Mouse (Mus musculus) layer of hippocampus, adult 2 months (tissue): Measurements from ENCODE around the gene Wdr48. TPM values are rescaled to one million over a fixed set of nuclear protein-coding genes. Genes with fewer than 3 reads are reported as not detected.

Experiments used
- DNase-seq, 2 experiments: peaks; one replicate each; pipeline ENCODE4 v3.0.0; 2022; ENCODE audit warnings: low spot score in 2 of 2
- H3K27ac ChIP-seq: fragments of 200-600 bp; 2 replicates; pipeline ENCODE4 v1.8.1; 2022
- H3K4me3 ChIP-seq: fragments of 200-600 bp; 2 replicates; pipeline ENCODE4 v1.8.1; 2022; ENCODE audit warnings: mild to moderate bottlenecking
- CTCF ChIP-seq: fragments of 200-600 bp; conservative IDR thresholded peaks from 2 replicates; pipeline ENCODE4 v1.8.1; 2022; ENCODE audit warnings: antibody characterized with exemption, mild to moderate bottlenecking, moderate library complexity
- total RNA-seq, 2 experiments: library from RNA; stranded (reverse); gene quantifications; 2 replicates each; pipeline ENCODE4 v1.2.3; 2021

Gene Wdr48
- total RNA-seq, 2 experiments from 2014 or later: 76.5 to 84.9 TPM

GRCm38 (mm10) chr9:119937005-119937773 is 42.5 kb downstream of the Wdr48 start, which contains the start of the genes Gorasp1 and Ttc21a:
TSS of gene Gorasp1 (minus strand) at chr9:119937565.
TSS of gene Ttc21a (plus strand) at chr9:119937606.
- peak; percentile 91 to 93 for DNase-seq
- peak within 1 kb of the TSS; percentile 96 for H3K4me3 ChIP-seq
- peak within 1 kb of the TSS; percentile 91 for H3K27ac ChIP-seq
- TF ChIP-seq CTCF: no peak

GRCm38 (mm10) chr9:119938496-119938895 is 43.8 kb downstream of the Wdr48 start:
- no peak for DNase-seq
- no peak overlapping the region for H3K27ac ChIP-seq
- no peak overlapping the region for H3K4me3 ChIP-seq
- no peak for TF ChIP-seq CTCF

- DNase-seq: no peak
- TF ChIP-seq CTCF: no peak
Observed at GRCm38 (mm10) chr9:119939646-119940045, 45.0 kb downstream of the Wdr48 start.

GRCm38 (mm10) chr9:119941407-119941806 is 46.7 kb downstream of the Wdr48 start:
- TF ChIP-seq CTCF: no peak

More at GRCm38 (mm10) chr9:119939646-119940045, 45.0 kb downstream of the Wdr48 start:
- Histone ChIP-seq H3K27ac (no peak overlapping the region), H3K4me3 (no peak overlapping the region)

GRCm38 (mm10) chr9:119941861-119942260 is 47.2 kb downstream of the Wdr48 start:
- no peak overlapping the region for H3K4me3 ChIP-seq

More at GRCm38 (mm10) chr9:119941407-119941806, 46.7 kb downstream of the Wdr48 start:
- no peak overlapping the region for H3K4me3 ChIP-seq
- no peak for DNase-seq
- H3K27ac ChIP-seq: no peak overlapping the region

GRCm38 (mm10) chr9:119943326-119943725 is 48.6 kb downstream of the Wdr48 start:
- Histone ChIP-seq H3K27ac (no peak overlapping the region), H3K4me3 (no peak overlapping the region)
- no peak for DNase-seq
- no peak for TF ChIP-seq CTCF

More at GRCm38 (mm10) chr9:119941861-119942260, 47.2 kb downstream of the Wdr48 start:
- no peak for TF ChIP-seq CTCF
- H3K27ac ChIP-seq: no peak overlapping the region
- DNase-seq: no peak

- peak; percentile 73 for TF ChIP-seq CTCF
- no peak for DNase-seq
- H3K4me3 ChIP-seq: no peak overlapping the region
- no peak overlapping the region for H3K27ac ChIP-seq
Observed at GRCm38 (mm10) chr9:119945173-119945900, 50.7 kb downstream of the Wdr48 start.

GRCm38 (mm10) chr9:119948804-119949203 is 54.1 kb downstream of the Wdr48 start:
- Histone ChIP-seq H3K27ac (no peak overlapping the region), H3K4me3 (no peak overlapping the region)
- no peak for DNase-seq
- TF ChIP-seq CTCF: no peak

DNA sequence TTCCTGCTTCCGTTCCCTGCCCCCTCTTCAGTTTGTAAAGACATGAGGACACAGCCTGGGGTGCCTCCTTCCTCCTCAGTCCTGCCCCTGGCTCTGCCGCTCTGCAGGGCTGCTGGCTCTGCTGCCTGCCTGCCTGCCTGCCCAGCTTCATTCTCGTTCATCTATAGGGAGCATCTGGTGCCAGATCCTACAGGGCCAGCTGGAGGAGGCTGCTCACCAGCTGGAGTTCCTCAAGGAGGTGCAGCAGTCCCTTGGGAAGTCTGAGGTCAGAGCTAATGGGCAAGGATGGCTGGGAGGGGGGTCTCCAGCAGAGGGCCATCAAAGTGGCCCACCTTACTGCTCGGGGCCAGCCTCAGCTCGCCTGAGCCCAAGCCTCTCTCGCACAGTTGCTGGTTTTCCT is 55.8 kb downstream of the Wdr48 start:
- H3K4me3 ChIP-seq: no peak overlapping the region
- no peak for TF ChIP-seq CTCF
- no peak for DNase-seq
- H3K27ac ChIP-seq: no peak overlapping the region

- no peak overlapping the region for H3K4me3 ChIP-seq
- no peak for TF ChIP-seq CTCF
- no peak overlapping the region for H3K27ac ChIP-seq
- DNase-seq: no peak
Observed at GRCm38 (mm10) chr9:119951388-119951787, 56.7 kb downstream of the Wdr48 start.

GRCm38 (mm10) chr9:119958835-119959234 is 64.2 kb downstream of the Wdr48 start:
- no peak for TF ChIP-seq CTCF
- Histone ChIP-seq H3K4me3 (no peak overlapping the region), H3K27ac (no peak overlapping the region)
- DNase-seq: no peak

- no peak overlapping the region for H3K4me3 ChIP-seq
- H3K27ac ChIP-seq: no peak overlapping the region
- no peak for DNase-seq
- no peak for TF ChIP-seq CTCF
Observed at GRCm38 (mm10) chr9:119962216-119962615, 67.5 kb downstream of the Wdr48 start.

- Histone ChIP-seq H3K4me3 (no peak overlapping the region), H3K27ac (no peak overlapping the region)
- DNase-seq: no peak
- TF ChIP-seq CTCF: peak; percentile 85
Observed at GRCm38 (mm10) chr9:119962987-119963667, 68.4 kb downstream of the Wdr48 start.
